Mouse (Mus musculus) forebrain, embryonic 14.5 days (tissue): ENCODE measurements at regions not wholly inside any gene's neighbourhood (a gene's known extent, or its start where the extent isn't known, plus 50 kb on each side); places are given as distances from the start of the nearest gene placed in this dataset.
A peak's percentile ranks its signal among the peaks of the same experiment; 100 is the strongest.

Experiments
- ATAC-seq: fragments of 200-750 bp; cut with Nextera tagmentation; 2 replicates; pipeline ENCODE4 v1.8.0; 2017; ENCODE audit warnings: mild to moderate bottlenecking, moderate library complexity
- DNase-seq: peaks from one replicate; pipeline ENCODE4 v3.0.0-alpha.2; 2015; ENCODE audit warnings: low spot score
- H3K27ac ChIP-seq: fragments of 300-500 bp; sonication (generic); 2 replicates; pipeline ENCODE4 v1.5.1; 2014; ENCODE audit warnings: low read depth, mild to moderate bottlenecking, control low read depth, low read length, moderate library complexity
- H3K27me3 ChIP-seq: fragments of 300-500 bp; sonication (generic); replicated peaks from 2 replicates; pipeline ENCODE4 v1.6.1; 2014; ENCODE audit warnings: low read length, control low read depth, mixed read lengths; ENCODE audit not compliant: control insufficient read depth, insufficient read depth
- H3K36me3 ChIP-seq: fragments of 300-500 bp; sonication (generic); 2 replicates; pipeline ENCODE4 v1.6.1; 2014; ENCODE audit warnings: low read length, control low read depth; ENCODE audit not compliant: control insufficient read depth, insufficient read depth
- H3K4me1 ChIP-seq: fragments of 300-500 bp; sonication (generic); 2 replicates; pipeline ENCODE4 v1.6.1; 2014; ENCODE audit warnings: antibody characterized with exemption, low read length, control low read depth; ENCODE audit not compliant: control insufficient read depth, insufficient read depth
- H3K4me2 ChIP-seq: fragments of 300-500 bp; sonication (generic); 2 replicates; pipeline ENCODE4 v1.6.1; 2014; ENCODE audit warnings: mild to moderate bottlenecking, control low read depth, low read length
- H3K4me3 ChIP-seq: fragments of 300-500 bp; sonication (generic); 2 replicates; pipeline ENCODE4 v1.5.1; 2014; ENCODE audit warnings: low read depth, low read length, control low read depth
- H3K9ac ChIP-seq: fragments of 300-500 bp; sonication (generic); 2 replicates; pipeline ENCODE4 v1.6.1; 2014; ENCODE audit warnings: mild to moderate bottlenecking, low read length, control low read depth, moderate library complexity
- H3K9me3 ChIP-seq: fragments of 300-500 bp; sonication (generic); replicated peaks from 2 replicates; pipeline ENCODE4 v1.6.1; 2016; ENCODE audit warnings: low read length, control low read depth, mixed read lengths; ENCODE audit not compliant: control insufficient read depth
- WGBS: fragments of 180-500 bp; shearing (Covaris S2); extraction: QIAGEN DNeasy Blood & Tissue Kit; methylation state at CpG from one replicate; pipeline ENCODE4 v1.1.7; 2014; 5-methylcytosine and 5-hydroxymethylcytosine counted together

DNA sequence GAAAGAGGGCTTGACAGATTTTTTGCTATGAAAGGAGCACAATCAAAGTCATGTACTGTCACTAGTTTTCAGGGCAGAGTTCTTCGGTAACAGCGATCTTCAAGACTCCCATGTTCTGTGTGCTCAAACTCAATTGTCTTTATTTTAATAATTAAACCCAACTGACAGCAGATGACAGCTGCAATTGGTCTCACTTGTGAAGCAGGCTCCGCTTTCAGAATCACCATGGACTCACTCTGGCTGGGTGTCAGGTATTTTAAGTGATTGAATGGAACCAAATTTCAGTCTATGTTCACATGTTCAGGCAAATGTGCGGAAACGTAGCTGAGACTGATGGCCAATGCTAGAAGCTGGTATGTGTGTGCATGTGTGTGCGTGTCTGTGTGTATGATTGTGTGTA, 489.7 kb downstream of the Kcnj2 start:
- Histone ChIP-seq H3K27me3 (no peaks in the 10 kb centered on the region), H3K9ac (no peak overlapping the region), H3K4me2 (no peak overlapping the region), H3K4me1 (0 out of 2 replicates have a peak, but pooled peaks cover 4% of the 10 kb centered on the region), H3K27ac (no peak overlapping the region), H3K4me3 (no peak overlapping the region), H3K9me3 (no peaks in the 10 kb centered on the region), H3K36me3 (no peaks in the 10 kb centered on the region)
- DNase-seq (peak; percentile 17), ATAC-seq (no peak)
- 79% methylated on average over 6 of the region's 6 CpGs for WGBS

DNA sequence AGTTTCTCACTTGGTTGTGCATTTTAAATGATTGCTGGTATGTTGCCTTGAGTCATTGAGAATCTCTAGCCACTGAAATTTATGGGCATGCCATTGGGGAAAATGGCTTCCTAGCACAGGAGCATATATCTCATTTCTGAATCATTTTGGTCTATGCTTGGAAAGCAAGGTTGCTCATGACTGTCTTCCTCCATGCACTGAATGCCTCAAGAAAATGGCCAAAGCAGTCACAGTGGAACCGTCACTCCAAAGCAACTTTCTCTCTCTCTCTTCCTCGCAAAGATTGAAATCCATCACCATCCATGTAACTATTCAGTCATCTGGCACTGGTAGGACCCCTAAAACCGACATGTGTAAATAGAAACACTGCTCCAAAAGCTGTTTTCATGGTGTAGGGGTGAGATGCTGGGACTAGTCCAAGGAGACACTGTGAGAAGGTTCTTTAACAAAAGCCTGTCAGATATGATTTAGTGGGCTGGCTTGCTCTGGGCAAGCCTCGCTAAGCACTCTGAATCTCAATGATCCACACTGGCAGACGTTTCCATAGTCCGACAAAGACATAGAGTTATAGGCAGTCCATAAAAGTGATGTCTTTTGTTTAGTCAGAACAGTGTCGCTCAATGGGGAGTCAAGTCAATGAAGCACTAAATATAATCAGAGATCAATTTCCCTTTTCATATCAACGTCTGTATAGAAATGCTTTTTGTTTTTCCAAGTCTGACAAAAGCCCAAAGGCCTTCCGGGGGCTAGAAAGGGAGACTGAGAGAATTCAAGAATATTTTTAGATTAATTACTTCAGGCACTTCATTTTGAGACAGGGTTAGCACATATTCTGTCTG, 492.6 kb downstream of the Kcnj2 start:
- Histone ChIP-seq H3K4me1 (0 out of 2 replicates have a peak, but pooled peaks cover 4% of the 10 kb centered on the region), H3K4me3 (no peak overlapping the region), H3K27me3 (no peaks in the 10 kb centered on the region), H3K27ac (no peak overlapping the region), H3K9me3 (no peaks in the 10 kb centered on the region), H3K36me3 (no peaks in the 10 kb centered on the region), H3K4me2 (no peak overlapping the region), H3K9ac (no peak overlapping the region)
- WGBS = 28% methylated on average over 9 of the region's 9 CpGs
- DNase-seq = peak; percentile 57
- ATAC-seq = peak; percentile 70; the same call in 1 of the 2 replicates

- WGBS = 78% methylated on average over 5 of the region's 5 CpGs
These were observed 497.2 kb downstream of the Kcnj2 start for GRCm38 (mm10) chr11:111563171-111563570.

GRCm38 (mm10) chr11:111568041-111568440, 502.1 kb downstream of the Kcnj2 start:
- 86% methylated on average over 6 of the region's 6 CpGs for WGBS
- Histone ChIP-seq H3K4me3 (no peak overlapping the region), H3K4me2 (no peak overlapping the region), H3K27me3 (no peaks in the 10 kb centered on the region), H3K36me3 (no peaks in the 10 kb centered on the region), H3K9me3 (peaks cover 2% of the 10 kb centered on the region; the same call in 1 of the 2 replicates), H3K27ac (no peak overlapping the region), H3K9ac (no peak overlapping the region), H3K4me1 (no peaks in the 10 kb centered on the region)
- no peak for ATAC-seq
- no peak for DNase-seq

More at GRCm38 (mm10) chr11:111563171-111563570, 497.2 kb downstream of the Kcnj2 start:
- H3K27me3 ChIP-seq = no peaks in the 10 kb centered on the region
- H3K9me3 ChIP-seq = no peaks in the 10 kb centered on the region
- no peak overlapping the region for H3K9ac ChIP-seq
- H3K4me3 ChIP-seq = no peak overlapping the region
- no peaks in the 10 kb centered on the region for H3K4me1 ChIP-seq
- ATAC-seq (no peak), DNase-seq (no peak)
- H3K36me3 ChIP-seq = no peaks in the 10 kb centered on the region
- H3K27ac ChIP-seq = no peak overlapping the region
- H3K4me2 ChIP-seq = no peak overlapping the region

DNA sequence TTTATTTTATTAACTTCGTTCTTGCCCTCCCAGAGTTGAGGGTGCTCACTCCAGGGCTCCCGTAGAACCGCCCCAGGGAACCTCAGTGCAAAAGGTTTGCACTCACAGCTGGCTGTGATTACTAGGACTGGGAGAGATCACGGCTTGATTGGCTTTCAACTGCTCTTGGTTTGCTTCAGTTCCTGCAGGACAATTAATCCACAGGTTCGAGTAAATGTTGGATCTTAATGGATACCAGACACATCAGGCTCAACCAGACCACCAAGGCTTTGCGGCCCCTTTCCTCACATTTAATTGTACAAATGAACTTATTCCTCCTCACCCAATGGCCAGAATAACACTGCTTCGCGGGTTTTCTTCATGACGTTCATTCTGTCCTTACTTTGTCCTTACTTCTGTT, 502.9 kb downstream of the Kcnj2 start:
- Histone ChIP-seq H3K4me3 (no peak overlapping the region), H3K4me1 (no peaks in the 10 kb centered on the region), H3K27ac (no peak overlapping the region), H3K27me3 (no peaks in the 10 kb centered on the region), H3K36me3 (no peaks in the 10 kb centered on the region), H3K9me3 (peaks cover 3% of the 10 kb centered on the region; the same call in 1 of the 2 replicates), H3K4me2 (no peak overlapping the region), H3K9ac (no peak overlapping the region)
- ATAC-seq (no peak), DNase-seq (no peak)
- 87% methylated on average over 9 of the region's 9 CpGs for WGBS

- Histone ChIP-seq H3K9me3 (peaks cover 3% of the 10 kb centered on the region; the same call in 1 of the 2 replicates), H3K27me3 (no peaks in the 10 kb centered on the region), H3K4me1 (no peaks in the 10 kb centered on the region), H3K36me3 (no peaks in the 10 kb centered on the region), H3K4me2 (no peak overlapping the region), H3K9ac (no peak overlapping the region), H3K27ac (no peak overlapping the region), H3K4me3 (no peak overlapping the region)
- DNase-seq (peak; percentile 26), ATAC-seq (no peak)
- 0% methylated on average over 1 of the region's 1 CpGs for WGBS
These were observed 511.9 kb downstream of the Kcnj2 start for GRCm38 (mm10) chr11:111577883-111578282.

DNA sequence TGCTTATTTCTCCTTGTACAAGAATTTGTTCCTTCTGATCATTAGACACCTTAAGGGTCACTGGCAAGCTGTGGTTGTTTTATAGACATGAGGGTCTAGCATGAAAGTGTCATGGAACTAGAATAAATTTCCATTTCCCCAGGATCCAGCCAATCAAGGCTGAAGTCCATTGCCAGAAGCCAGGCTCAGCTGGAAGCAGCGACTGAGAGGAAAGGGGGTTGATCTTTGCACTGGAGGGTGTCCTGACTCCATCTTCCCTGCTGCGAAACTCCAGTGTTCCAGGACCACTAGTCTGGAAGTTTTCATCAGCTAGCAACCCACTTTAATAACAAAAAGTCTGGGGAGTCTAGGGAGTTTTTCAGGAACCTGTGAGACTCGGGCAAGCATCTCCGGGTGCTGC, 517.0 kb downstream of the Kcnj2 start:
- WGBS = 86% methylated on average over 4 of the region's 4 CpGs
- H3K9me3 ChIP-seq = no peaks in the 10 kb centered on the region
- H3K27ac ChIP-seq = no peak overlapping the region
- H3K4me2 ChIP-seq = no peak overlapping the region
- no peaks in the 10 kb centered on the region for H3K36me3 ChIP-seq
- H3K4me1 ChIP-seq = no peaks in the 10 kb centered on the region
- no peak overlapping the region for H3K4me3 ChIP-seq
- H3K27me3 ChIP-seq = no peaks in the 10 kb centered on the region
- no peak overlapping the region for H3K9ac ChIP-seq
- DNase-seq = no peak
- no peak for ATAC-seq

DNA sequence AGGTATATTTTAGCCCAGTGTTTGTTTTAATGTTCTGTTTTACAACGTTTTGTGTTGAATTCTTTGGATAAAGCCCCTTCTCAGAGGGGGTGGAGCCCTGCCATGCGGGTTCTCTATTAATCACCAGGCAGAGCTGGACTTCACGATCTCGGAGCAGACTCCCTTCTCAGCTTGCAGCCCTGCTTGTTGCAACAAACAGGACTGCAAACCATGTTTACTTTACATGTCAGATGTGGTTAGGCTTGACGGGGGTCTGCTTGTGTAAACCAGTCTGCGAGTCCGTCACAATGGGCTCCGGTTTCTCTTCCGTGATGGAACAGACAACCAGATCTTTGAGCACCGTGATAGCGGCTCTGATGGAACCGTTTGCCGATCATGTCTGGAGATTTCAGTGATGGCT, 517.6 kb downstream of the Kcnj2 start:
- Histone ChIP-seq H3K36me3 (no peaks in the 10 kb centered on the region), H3K27ac (no peak overlapping the region), H3K4me3 (no peak overlapping the region), H3K27me3 (no peaks in the 10 kb centered on the region), H3K4me1 (no peaks in the 10 kb centered on the region), H3K9me3 (no peaks in the 10 kb centered on the region), H3K4me2 (no peak overlapping the region), H3K9ac (no peak overlapping the region)
- 84% methylated on average over 13 of the region's 13 CpGs for WGBS
- no peak for DNase-seq
- ATAC-seq = no peak

- Histone ChIP-seq H3K9me3 (no peaks in the 10 kb centered on the region), H3K36me3 (no peaks in the 10 kb centered on the region), H3K4me2 (no peak overlapping the region), H3K27ac (no peak overlapping the region), H3K9ac (no peak overlapping the region), H3K4me3 (no peak overlapping the region), H3K27me3 (no peaks in the 10 kb centered on the region), H3K4me1 (no peaks in the 10 kb centered on the region)
- ATAC-seq (no peak), DNase-seq (no peak)
These were observed 533.5 kb downstream of the Kcnj2 start for GRCm38 (mm10) chr11:111599456-111599855.
